Mouse (Mus musculus): ENCODE data around the gene Wdr74. TPM values are rescaled to one million over a fixed set of nuclear protein-coding genes. Genes with fewer than 3 reads are reported as not detected.

Gene Wdr74
- polyA plus RNA-seq, 1 experiment from 2014 or later = 83.7 TPM

DNA sequence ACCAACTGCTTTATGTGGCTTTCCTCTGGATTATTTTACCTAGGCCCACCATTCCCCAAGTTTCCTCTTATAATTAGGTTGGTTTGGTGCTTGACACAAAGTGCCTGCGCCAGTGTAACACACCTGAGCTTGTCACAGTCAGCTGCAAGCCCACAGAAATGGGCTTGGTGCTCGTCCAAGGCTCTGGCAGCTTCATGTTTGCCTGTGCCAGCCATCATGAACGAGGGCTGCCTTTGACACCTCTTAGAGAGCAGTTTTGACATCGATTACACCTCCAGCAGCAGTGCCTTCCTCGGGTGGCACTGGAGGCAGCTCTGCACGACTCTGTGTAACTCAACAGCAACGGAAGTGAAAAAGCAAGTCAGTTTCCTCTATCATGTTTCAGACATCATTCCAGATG, 54.5 kb downstream of the Wdr74 start:
- H3K9me3 ChIP-seq = no peaks in the 10 kb centered on the region
- no peaks in the 10 kb centered on the region for H3K27me3 ChIP-seq
- WGBS = 85% methylated on average over 7 of the region's 7 CpGs
- no peak for ATAC-seq (ENCODE audit: low FRiP score)
- H3K4me1 ChIP-seq = peaks cover 17% of the 10 kb centered on the region
- no peak overlapping the region for H3K9ac ChIP-seq
- H3K27ac ChIP-seq = no peak overlapping the region
- H3K36me3 ChIP-seq (replicated peaks) = peaks cover 37% of the 10 kb centered on the region
- H3K4me2 ChIP-seq = no peak overlapping the region
- H3K4me3 ChIP-seq (replicated peaks) = no peak overlapping the region

Small RNA genes within 50 kb of the gene (microRNA-seq; reads per million reads assigned to microRNA genes)
- gene Mir6992 = not detected

Other genes with a start within 250 kb of the Wdr74 start
- gene Slc22a8, start 144.6 kb upstream of the Wdr74 start, polyA plus RNA-seq (2016; fragmentation: Nextera tagmentation; extraction: Ambion mirVana) = 0.28 and 0.40 TPM in 2 replicates
- 0.70 and 0.87 TPM in 2 replicates for gene Slc22a6, start 117.8 kb upstream of the Wdr74 start, polyA plus RNA-seq (2016; fragmentation: Nextera tagmentation; extraction: Ambion mirVana)
- gene Chrm1, start 72.0 kb upstream of the Wdr74 start, polyA plus RNA-seq (2016; fragmentation: Nextera tagmentation; extraction: Ambion mirVana) = 0.10 and 0.27 TPM in 2 replicates
- gene Slc3a2, start 12.5 kb upstream of the Wdr74 start, polyA plus RNA-seq (2016; fragmentation: Nextera tagmentation; extraction: Ambion mirVana) = 140 and 143 TPM in 2 replicates
- gene 1700092M07Rik, start 4.9 kb downstream of the Wdr74 start, polyA plus RNA-seq (2016; fragmentation: Nextera tagmentation; extraction: Ambion mirVana) = 2.8 and 3.7 TPM in 2 replicates
- gene Stx5a, start 5.6 kb downstream of the Wdr74 start, polyA plus RNA-seq (2016; fragmentation: Nextera tagmentation; extraction: Ambion mirVana) = 108 and 114 TPM in 2 replicates
- 206 and 225 TPM in 2 replicates for gene Nxf1, start 21.2 kb downstream of the Wdr74 start, polyA plus RNA-seq (2016; fragmentation: Nextera tagmentation; extraction: Ambion mirVana)
- gene Tmem223, start 35.2 kb downstream of the Wdr74 start, polyA plus RNA-seq (2016; fragmentation: Nextera tagmentation; extraction: Ambion mirVana) = 203 and 210 TPM in 2 replicates
- 34.4 and 36.9 TPM in 2 replicates for gene Tmem179b, start 38.6 kb downstream of the Wdr74 start, polyA plus RNA-seq (2016; fragmentation: Nextera tagmentation; extraction: Ambion mirVana)
- gene Taf6l, start 50.6 kb downstream of the Wdr74 start, polyA plus RNA-seq (2016; fragmentation: Nextera tagmentation; extraction: Ambion mirVana) = 35.9 and 41.5 TPM in 2 replicates
- gene Polr2g, start 62.8 kb downstream of the Wdr74 start, polyA plus RNA-seq (2016; fragmentation: Nextera tagmentation; extraction: Ambion mirVana) = 158 and 161 TPM in 2 replicates
- gene Zbtb3, start 66.7 kb downstream of the Wdr74 start, polyA plus RNA-seq (2016; fragmentation: Nextera tagmentation; extraction: Ambion mirVana) = 6.6 and 7.9 TPM in 2 replicates
- 78.7 and 83.9 TPM in 2 replicates for gene Ttc9c, start 83.5 kb downstream of the Wdr74 start, polyA plus RNA-seq (2016; fragmentation: Nextera tagmentation; extraction: Ambion mirVana)
- 7.2 and 7.8 TPM in 2 replicates for gene Hnrnpul2, start 84.2 kb downstream of the Wdr74 start, polyA plus RNA-seq (2016; fragmentation: Nextera tagmentation; extraction: Ambion mirVana)
- gene AC129217.1, start 93.9 kb downstream of the Wdr74 start, polyA plus RNA-seq (2016; fragmentation: Nextera tagmentation; extraction: Ambion mirVana) = not detected in 2 replicates
- 57.5 and 62.9 TPM in 2 replicates for gene Bscl2, start 101.6 kb downstream of the Wdr74 start, polyA plus RNA-seq (2016; fragmentation: Nextera tagmentation; extraction: Ambion mirVana)
- gene Gng3, start 103.4 kb downstream of the Wdr74 start, polyA plus RNA-seq (2016; fragmentation: Nextera tagmentation; extraction: Ambion mirVana) = 131 and 139 TPM in 2 replicates
- gene Lrrn4cl, start 114.9 kb downstream of the Wdr74 start, polyA plus RNA-seq (2016; fragmentation: Nextera tagmentation; extraction: Ambion mirVana) = 0.26 and 0.60 TPM in 2 replicates
- 178 and 182 TPM in 2 replicates for gene Ubxn1, start 135.7 kb downstream of the Wdr74 start, polyA plus RNA-seq (2016; fragmentation: Nextera tagmentation; extraction: Ambion mirVana)
- gene Uqcc3, start 145.1 kb downstream of the Wdr74 start, polyA plus RNA-seq (2016; fragmentation: Nextera tagmentation; extraction: Ambion mirVana) = 55.2 and 57.3 TPM in 2 replicates
- gene Lbhd1, start 147.9 kb downstream of the Wdr74 start, polyA plus RNA-seq (2016; fragmentation: Nextera tagmentation; extraction: Ambion mirVana) = 104 and 119 TPM in 2 replicates
- not detected in 2 replicates for gene Gm49403, start 148.1 kb downstream of the Wdr74 start, polyA plus RNA-seq (2016; fragmentation: Nextera tagmentation; extraction: Ambion mirVana)
- gene 1810009A15Rik, start 153.0 kb downstream of the Wdr74 start, polyA plus RNA-seq (2016; fragmentation: Nextera tagmentation; extraction: Ambion mirVana) = 91.0 and 104 TPM in 2 replicates
- not detected in 2 replicates for gene Gm49416, start 153.1 kb downstream of the Wdr74 start, polyA plus RNA-seq (2016; fragmentation: Nextera tagmentation; extraction: Ambion mirVana)
- 48.1 and 52.6 TPM in 2 replicates for gene Ints5, start 157.2 kb downstream of the Wdr74 start, polyA plus RNA-seq (2016; fragmentation: Nextera tagmentation; extraction: Ambion mirVana)
- 106 and 113 TPM in 2 replicates for gene Ganab, start 162.2 kb downstream of the Wdr74 start, polyA plus RNA-seq (2016; fragmentation: Nextera tagmentation; extraction: Ambion mirVana)
- gene B3gat3, start 184.5 kb downstream of the Wdr74 start, polyA plus RNA-seq (2016; fragmentation: Nextera tagmentation; extraction: Ambion mirVana) = 64.4 and 64.8 TPM in 2 replicates
- 1.3 and 2.5 TPM in 2 replicates for gene Rom1, start 193.5 kb downstream of the Wdr74 start, polyA plus RNA-seq (2016; fragmentation: Nextera tagmentation; extraction: Ambion mirVana)
- 13.2 and 13.8 TPM in 2 replicates for gene Eml3, start 193.7 kb downstream of the Wdr74 start, polyA plus RNA-seq (2016; fragmentation: Nextera tagmentation; extraction: Ambion mirVana)
- 193 and 206 TPM in 2 replicates for gene Mta2, start 206.0 kb downstream of the Wdr74 start, polyA plus RNA-seq (2016; fragmentation: Nextera tagmentation; extraction: Ambion mirVana)
- gene Tut1, start 218.0 kb downstream of the Wdr74 start, polyA plus RNA-seq (2016; fragmentation: Nextera tagmentation; extraction: Ambion mirVana) = 36.9 and 37.0 TPM in 2 replicates
- gene Eef1g, start 231.2 kb downstream of the Wdr74 start, polyA plus RNA-seq (2016; fragmentation: Nextera tagmentation; extraction: Ambion mirVana) = 365 and 373 TPM in 2 replicates